In the genomic region with DNA sequence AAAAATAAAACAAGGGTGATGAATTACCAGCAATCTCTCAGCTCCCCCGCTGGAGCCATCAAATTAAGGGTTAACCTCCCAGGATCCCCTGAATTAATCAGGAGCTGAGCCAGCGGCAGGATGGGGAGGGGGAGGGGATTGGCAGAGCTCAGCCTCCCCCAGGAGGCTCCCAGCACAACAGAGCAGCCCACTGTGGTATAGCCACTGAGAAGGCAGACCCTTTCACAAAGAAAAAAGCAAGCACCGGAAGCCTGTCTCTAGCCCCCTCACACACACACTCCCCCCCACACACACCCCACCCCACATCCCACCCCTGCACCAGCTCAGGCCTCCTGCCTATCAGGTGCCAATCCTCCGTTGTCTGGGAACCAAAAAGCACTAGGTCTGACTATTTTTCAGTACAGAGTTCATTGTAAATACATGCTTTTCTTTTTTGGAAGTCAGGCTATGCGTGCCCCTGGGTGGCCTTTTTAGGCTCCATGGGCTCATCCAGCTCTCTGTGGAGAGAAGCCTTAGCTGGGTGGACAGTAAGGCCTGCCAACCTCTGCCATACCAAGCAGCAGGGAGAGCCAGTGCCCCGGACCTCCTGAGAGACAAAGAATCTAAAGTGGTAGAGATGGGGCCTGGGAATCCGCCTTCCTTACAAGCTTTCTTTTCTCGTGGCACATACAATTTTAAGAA, we compare ENCODE assay signal across 11 mouse cellular contexts.
DNase-seq lines count a peak whose midpoint lies in the region; ATAC-seq and TF ChIP-seq lines count a peak whose summit lies in the region.
"Had no signal": no experiment of that assay in that cellular context is flagged by ENCODE, and none has a peak within 500 bp of the region (broad histone marks: within the 10 kb centered on the region; RNA-seq: fewer than 3 reads in every experiment).

No protein-coding gene starts in this region.

- no peak overlapping the region for H3K9ac ChIP-seq in stomach, embryonic 14.5 days (replicated peaks; ENCODE audit: low read depth, low read length)
- no peak overlapping the region for H3K9ac ChIP-seq in stomach, postnatal 0 days (ENCODE audit: low read length)
- no peak overlapping the region for H3K9ac ChIP-seq in intestine, embryonic 16.5 days (ENCODE audit: low read depth, low read length)

- H3K36me3 ChIP-seq in stomach, embryonic 14.5 days (ENCODE audit: control insufficient read depth, insufficient read depth, low read length): no peaks in the 10 kb centered on the region
- no peaks in the 10 kb centered on the region for H3K36me3 ChIP-seq in stomach, postnatal 0 days (ENCODE audit: control insufficient read depth, insufficient read depth, low read length)
- H3K36me3 ChIP-seq in intestine, embryonic 16.5 days (ENCODE audit: control insufficient read depth, insufficient read depth, low read length): no peaks in the 10 kb centered on the region

- peaks cover 6% of the 10 kb centered on the region; the same call in 1 of the 2 replicates for H3K4me1 ChIP-seq in stomach, embryonic 14.5 days (ENCODE audit: control insufficient read depth, insufficient read depth, low read length)
- H3K4me1 ChIP-seq in stomach, postnatal 0 days (replicated peaks; ENCODE audit: control insufficient read depth, insufficient read depth): no peaks in the 10 kb centered on the region
- H3K4me1 ChIP-seq in intestine, embryonic 16.5 days (ENCODE audit: control insufficient read depth, insufficient read depth, low read length): no peaks in the 10 kb centered on the region

- peak; percentile 49; the same call in 1 of the 2 replicates for ATAC-seq in stomach, embryonic 14.5 days (ENCODE audit: insufficient number of reproducible peaks, insufficient read depth, low FRiP score, low read depth)
- no peak for ATAC-seq in stomach, postnatal 0 days (ENCODE audit: low FRiP score, low TSS enrichment)
- ATAC-seq in intestine, embryonic 16.5 days: no peak
- no peak for ATAC-seq in erythroid progenitor cell, adult 5-6 weeks (replicated peaks; ENCODE audit: low FRiP score, poor library complexity, severe bottlenecking)

- WGBS in stomach, embryonic 14.5 days: 24% methylated on average over 8 of the region's 8 CpGs
- 35% methylated on average over 8 of the region's 8 CpGs for WGBS in stomach, postnatal 0 days
- 38% methylated on average over 8 of the region's 8 CpGs for WGBS in intestine, embryonic 16.5 days

- H3K27me3 ChIP-seq in stomach, embryonic 14.5 days (ENCODE audit: control insufficient read depth, insufficient read depth, low read length): no peaks in the 10 kb centered on the region
- no peaks in the 10 kb centered on the region for H3K27me3 ChIP-seq in stomach, postnatal 0 days (ENCODE audit: control insufficient read depth, insufficient read depth, low read length)
- H3K27me3 ChIP-seq in intestine, embryonic 16.5 days (replicated peaks; ENCODE audit: control insufficient read depth, insufficient read depth, low read length): no peaks in the 10 kb centered on the region

- no peaks in the 10 kb centered on the region for H3K9me3 ChIP-seq in stomach, embryonic 14.5 days (ENCODE audit: control insufficient read depth, low read depth, low read length)
- no peaks in the 10 kb centered on the region for H3K9me3 ChIP-seq in stomach, postnatal 0 days (ENCODE audit: control insufficient read depth, low read length)
- H3K9me3 ChIP-seq in intestine, embryonic 16.5 days (ENCODE audit: control insufficient read depth, low read length): no peaks in the 10 kb centered on the region

- H3K4me3 ChIP-seq in stomach, embryonic 14.5 days (ENCODE audit: low read depth, low read length): no peak overlapping the region
- H3K4me3 ChIP-seq in stomach, postnatal 0 days (ENCODE audit: low read depth, low read length): no peak overlapping the region
- H3K4me3 ChIP-seq in intestine, embryonic 16.5 days (ENCODE audit: low read length): no peak overlapping the region

- no peak for TF ChIP-seq CTCF in stomach, postnatal 0 days (IDR thresholded peaks at IDR 0.05; ENCODE audit: low read depth)

- peak; percentile 63 to 79 for DNase-seq in cerebellum, postnatal 10 days
- DNase-seq in cerebellum, adult 11 months: no peak
- DNase-seq in stomach, postnatal 0 days (ENCODE audit: low spot score): no peak
- peak; percentile 63 for DNase-seq in mesoderm, embryonic 11.5 days (ENCODE audit: low read depth, low spot score)
- DNase-seq in heart, adult 8-10 months (ENCODE audit: low spot score): no peak
- DNase-seq: kidney, postnatal 14 days; lung, postnatal 14 days; thymus, postnatal 4 days had no signal

- H3K27ac ChIP-seq in stomach, embryonic 14.5 days (ENCODE audit: low read length): no peak overlapping the region
- no peak overlapping the region for H3K27ac ChIP-seq in stomach, postnatal 0 days (replicated peaks)
- no peak overlapping the region for H3K27ac ChIP-seq in intestine, embryonic 16.5 days (ENCODE audit: low read length)

- no peak overlapping the region for H3K4me2 ChIP-seq in stomach, embryonic 14.5 days (replicated peaks; ENCODE audit: low read depth, low read length)
- H3K4me2 ChIP-seq in stomach, postnatal 0 days (replicated peaks; ENCODE audit: low read depth): no peak overlapping the region
- H3K4me2 ChIP-seq in intestine, embryonic 16.5 days (ENCODE audit: low read depth, low read length): no peak overlapping the region

- no peak for TF ChIP-seq EP300 in stomach, postnatal 0 days (optimal IDR thresholded peaks at IDR 0.05)

Comparison
In these comparisons a context has a peak if more than half of its experiments do, and no peak if none do; other contexts are left out.
1. DNase-seq: peak in cerebellum, postnatal 10 days (2 of 2) and mesoderm, embryonic 11.5 days (single experiment); none in cerebellum, adult 11 months (single experiment), stomach, postnatal 0 days (single experiment) and heart, adult 8-10 months (single experiment).